1 mouse cellular context compared by ENCODE assay signal in the genomic region with DNA sequence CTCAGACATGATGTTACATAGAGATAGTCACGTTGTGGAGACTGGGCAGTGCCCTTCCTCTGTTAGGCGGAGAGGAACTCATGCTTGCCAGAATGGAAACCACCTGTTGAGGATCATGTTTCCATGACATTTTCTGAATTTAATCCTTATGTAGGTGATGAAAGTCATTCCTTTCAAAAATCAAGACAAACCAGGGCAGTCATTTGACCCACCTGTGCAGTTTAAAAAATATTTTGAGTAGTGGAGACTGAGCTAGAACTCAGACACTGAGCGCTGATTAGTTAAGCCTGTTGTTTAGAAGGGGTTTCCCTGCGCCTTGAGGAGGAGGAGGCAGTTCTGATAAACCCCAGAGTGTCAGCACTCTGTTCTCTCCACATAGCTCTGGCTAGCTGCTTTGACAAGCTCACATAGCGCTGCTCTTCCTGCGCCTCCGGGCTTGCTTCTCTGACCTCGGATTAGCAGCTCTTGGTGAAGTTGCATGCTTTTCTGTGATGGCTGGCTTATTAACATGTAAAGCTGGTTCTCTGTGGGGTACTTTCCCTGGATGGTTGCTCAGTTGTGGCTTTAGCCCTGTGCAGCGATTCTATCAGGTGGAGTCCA.
TF ChIP-seq lines count a peak whose summit lies in the region.

No protein-coding gene starts in this region.

TF ChIP-seq in CH12.LX, 34 proteins besides CTCF, POLR2A, EP300 and RAD21 (continued from another document):
- TF ChIP-seq HCFC1 (IDR thresholded peaks at IDR 0.05; ENCODE audit: low read depth, low read length): no peak
- TF ChIP-seq ETS1 (conservative IDR thresholded peaks at IDR 0.05; ENCODE audit: low read depth, low read length): 0 out of 2 replicates have a peak, but pooled peaks have one; percentile 15
- no peak for TF ChIP-seq MAFK (IDR thresholded peaks at IDR 0.05; ENCODE audit: insufficient replicate concordance, low read length)
- TF ChIP-seq CHD2 (IDR thresholded peaks at IDR 0.05; ENCODE audit: low read length): no peak
- no peak for TF ChIP-seq POLR2AphosphoS2 (IDR thresholded peaks at IDR 0.05; ENCODE audit: low read depth, low read length)
- TF ChIP-seq USF2 (conservative IDR thresholded peaks at IDR 0.05; ENCODE audit: low read depth, low read length): no peak
- no peak for TF ChIP-seq E2F4 (IDR thresholded peaks at IDR 0.05; ENCODE audit: insufficient replicate concordance, low read depth, low read length)
- no peak for TF ChIP-seq KAT2A (IDR thresholded peaks at IDR 0.05; ENCODE audit: insufficient replicate concordance, low read length)
- TF ChIP-seq CHD1 (IDR thresholded peaks at IDR 0.05; ENCODE audit: low read depth, low read length): no peak
- no peak; the same call in 1 of the 2 replicates for TF ChIP-seq MXI1 (IDR thresholded peaks at IDR 0.05; ENCODE audit: low read depth, low read length)
- no peak for TF ChIP-seq MYC (IDR thresholded peaks at IDR 0.05; ENCODE audit: low read depth, low read length)
- no peak for TF ChIP-seq MAZ (IDR thresholded peaks at IDR 0.05; ENCODE audit: low read depth, low read length)
- no peak for TF ChIP-seq JUN (IDR thresholded peaks at IDR 0.05; ENCODE audit: insufficient read depth, low read depth, low read length)
- no peak for TF ChIP-seq JUND (conservative IDR thresholded peaks at IDR 0.05; ENCODE audit: low read depth, low read length)
- TF ChIP-seq BHLHE40 (IDR thresholded peaks at IDR 0.05; ENCODE audit: low read depth, low read length): peak; percentile 47; the same call in 1 of the 2 replicates
